Mouse (Mus musculus): ENCODE measurements around the gene Ropn1l. TPM values are rescaled to one million over a fixed set of nuclear protein-coding genes. Genes with fewer than 3 reads are reported as not detected.

The Ropn1l gene
- total and polyA plus RNA-seq, 3 experiments: 1.8 to 10.2 (median 4.2) TPM

DNA sequence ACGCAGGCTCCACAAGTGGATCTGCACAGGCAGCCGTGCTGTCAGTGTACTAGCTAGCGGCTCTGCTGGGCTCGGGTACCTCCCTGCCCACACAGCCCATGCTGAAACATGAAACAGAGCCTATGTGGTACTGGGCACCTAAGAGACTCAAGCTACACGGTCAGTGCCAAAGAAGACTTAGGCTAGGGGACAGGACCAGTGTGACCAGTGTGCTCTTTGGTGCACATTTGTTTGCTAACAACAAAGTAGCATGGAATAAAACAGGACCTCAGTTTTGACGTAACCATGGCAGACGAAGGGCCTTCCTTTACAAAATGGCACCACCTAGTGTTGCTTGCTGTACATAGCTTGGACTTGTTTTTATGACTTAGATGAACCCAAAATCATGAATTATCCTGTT, 6.4 kb downstream of the Ropn1l start:
- DNase-seq: peak; percentile 35

DNA sequence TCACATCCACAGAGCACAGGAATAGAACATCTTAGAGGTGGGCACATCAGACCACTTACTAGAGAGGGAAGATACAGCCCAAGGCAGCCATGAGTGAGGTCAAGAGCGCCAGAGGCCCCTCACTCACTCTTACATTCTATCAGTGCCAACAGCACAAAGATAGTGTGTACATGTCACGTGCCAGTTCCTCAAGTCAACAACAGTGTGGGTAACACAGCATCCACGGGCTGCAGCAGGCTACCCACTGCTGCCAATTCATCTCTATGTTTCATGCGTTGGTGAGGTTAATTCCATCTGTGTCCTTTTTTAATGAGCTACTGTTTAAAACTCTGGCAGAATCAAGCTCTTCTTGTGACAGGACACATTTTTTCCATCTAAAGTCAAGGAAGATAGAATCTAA, 10.8 kb downstream of the Ropn1l start:
- no peak for DNase-seq

DNA sequence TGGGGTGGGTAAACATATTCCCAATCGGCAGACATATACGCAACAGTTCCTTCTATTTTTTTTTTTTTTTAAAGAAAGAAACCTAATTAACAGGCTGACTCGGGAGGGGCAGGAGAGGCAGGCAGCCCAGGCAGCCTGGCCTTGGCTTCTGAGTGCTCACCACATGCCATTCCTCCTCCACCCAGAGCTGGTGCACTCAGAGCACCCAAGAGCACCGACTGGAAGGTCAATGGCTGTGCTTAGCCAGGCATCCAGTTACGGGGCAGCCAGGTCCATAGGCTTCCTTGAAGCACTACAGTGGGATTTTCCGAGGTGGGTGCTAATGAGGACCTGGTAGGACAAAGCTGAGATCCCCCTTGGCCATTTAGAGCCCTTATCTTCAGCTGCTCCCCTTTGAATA, 11.5 kb downstream of the Ropn1l start:
- DNase-seq: peak; percentile 37

DNA sequence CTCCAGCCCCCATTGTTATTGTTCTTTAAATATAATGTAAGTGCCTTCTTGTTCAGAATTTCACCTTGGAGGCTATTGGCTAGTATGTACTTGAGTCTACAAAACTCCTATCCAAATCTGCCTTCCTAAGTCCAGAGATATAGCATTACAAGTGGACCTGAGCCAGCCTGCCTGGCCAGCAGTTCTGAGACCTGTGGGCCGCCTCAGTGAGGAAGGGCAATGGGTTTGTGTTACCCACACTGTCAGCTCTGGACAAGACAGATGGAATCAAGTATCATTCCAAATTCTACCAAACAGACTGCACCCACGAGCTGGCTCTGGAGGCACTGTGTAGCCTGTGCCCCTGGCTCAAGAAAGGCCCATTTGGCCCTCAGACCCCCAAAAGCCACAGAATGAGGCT, 16.7 kb downstream of the Ropn1l start:
- no peak for DNase-seq

DNA sequence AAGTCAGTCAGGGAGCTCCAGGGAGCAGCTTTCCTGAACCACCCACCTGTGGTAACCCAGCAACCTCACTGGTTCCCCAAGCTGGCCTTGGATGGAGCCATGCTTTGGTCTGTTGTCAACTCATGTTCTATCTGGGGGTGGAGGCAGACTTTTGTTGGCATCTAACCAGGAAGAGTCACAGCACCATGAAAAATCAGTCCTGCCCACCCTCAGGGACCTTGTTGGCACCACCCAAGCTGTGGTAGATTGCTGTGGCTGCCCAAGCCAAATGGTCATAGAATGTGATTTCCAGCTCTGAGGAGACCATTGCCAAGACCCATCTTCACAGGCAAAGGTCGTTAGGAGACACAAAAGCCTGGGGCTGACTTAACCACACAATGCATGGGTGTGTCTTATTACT, 17.5 kb downstream of the Ropn1l start:
- DNase-seq: no peak

DNA sequence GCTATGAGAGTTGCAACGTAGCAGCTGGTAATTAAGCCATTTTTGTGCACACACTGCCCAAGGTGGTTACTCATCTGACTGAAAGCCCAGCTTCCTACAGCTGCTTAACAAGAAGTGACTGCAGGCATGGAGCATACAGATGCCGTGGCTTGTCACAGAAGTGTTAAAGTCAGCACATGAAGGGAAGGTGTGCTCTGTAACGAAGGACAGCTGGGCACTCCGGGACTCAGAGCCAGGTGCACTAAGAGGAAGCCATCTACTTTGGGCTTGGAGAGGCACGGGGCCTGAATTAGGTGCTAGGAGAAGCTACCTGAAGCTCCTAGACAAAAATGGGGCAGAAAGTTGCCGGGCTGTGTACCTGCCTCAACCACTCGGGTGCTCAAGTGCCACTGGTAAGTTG, 19.8 kb downstream of the Ropn1l start:
- no peak for DNase-seq

DNA sequence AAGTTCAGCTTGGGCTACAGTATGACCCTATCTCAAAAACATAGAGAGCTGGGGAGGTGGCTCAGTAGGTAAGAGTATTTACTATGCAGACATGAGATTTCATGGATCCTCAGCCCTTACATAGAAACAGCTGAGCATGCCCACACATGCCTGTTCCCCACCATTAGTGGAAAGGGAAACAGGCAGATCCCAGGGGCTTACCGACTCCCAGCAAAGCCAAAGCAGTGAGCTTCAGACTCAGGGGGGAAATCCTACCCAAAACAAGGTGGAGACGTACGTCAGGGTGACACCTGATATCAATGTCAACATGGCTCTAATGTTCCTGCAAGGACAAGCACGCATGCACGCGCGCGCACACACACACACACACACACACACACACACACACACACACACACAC, 21.7 kb downstream of the Ropn1l start:
- no peak for DNase-seq

DNA sequence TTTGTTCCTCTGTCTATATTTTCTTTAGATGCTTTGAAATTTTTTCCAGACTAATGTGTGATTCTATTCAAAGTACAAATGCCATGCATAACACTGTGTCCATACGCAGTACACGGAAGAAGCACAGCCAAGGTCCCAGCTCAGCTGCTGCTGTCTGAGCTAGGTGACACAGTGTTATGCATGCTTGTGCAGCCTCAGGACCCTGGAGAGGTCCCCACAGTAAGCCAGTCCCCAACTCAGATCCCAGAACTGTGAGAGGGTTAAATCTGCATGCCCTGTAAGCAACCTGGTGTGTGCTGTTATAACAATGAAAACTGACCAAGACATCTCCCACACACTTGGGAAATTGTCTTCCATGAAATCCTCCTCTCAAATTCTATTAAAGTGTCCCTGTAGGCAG, 23.5 kb downstream of the Ropn1l start:
- no peak for DNase-seq

DNA sequence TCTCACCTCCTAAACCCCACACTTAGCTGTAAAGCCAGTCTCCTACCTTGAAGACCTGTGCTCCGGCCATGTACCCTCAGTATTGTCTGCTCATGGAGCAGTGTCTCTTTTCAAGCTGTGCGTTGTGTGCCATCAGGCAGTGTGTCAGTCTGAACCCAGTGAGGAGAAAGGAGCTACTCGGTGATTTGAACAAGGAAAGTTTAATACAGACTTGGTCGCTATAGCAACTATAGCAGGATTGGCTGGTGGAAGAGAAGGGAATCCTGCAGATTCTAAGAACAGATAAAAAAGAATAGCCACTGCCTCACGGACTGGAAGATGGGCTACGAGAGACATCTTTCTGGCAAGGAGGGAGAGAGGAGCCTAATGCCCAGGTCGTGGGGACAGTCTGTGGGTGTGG, 24.1 kb downstream of the Ropn1l start:
- no peak for DNase-seq

DNA sequence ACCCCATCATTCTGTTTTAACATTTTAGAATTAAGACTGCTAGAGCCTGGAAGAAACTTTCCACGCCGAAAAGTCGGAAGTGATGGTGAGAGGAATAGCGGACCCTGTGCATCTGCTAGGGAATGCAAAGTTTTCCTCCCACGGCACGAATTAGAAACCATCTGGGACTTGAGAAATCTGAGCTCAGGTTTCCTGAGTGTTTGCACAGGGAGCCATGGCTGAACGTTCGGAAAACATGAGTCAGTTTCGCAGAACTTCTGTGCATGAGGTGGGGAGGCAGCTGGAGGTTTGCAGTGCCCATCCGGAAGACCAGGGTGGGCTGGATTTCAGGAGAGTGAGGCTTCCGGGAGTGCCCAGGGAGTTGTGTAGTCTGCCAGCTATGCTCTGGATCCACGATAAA, 25.0 kb downstream of the Ropn1l start:
- no peak for DNase-seq

DNA sequence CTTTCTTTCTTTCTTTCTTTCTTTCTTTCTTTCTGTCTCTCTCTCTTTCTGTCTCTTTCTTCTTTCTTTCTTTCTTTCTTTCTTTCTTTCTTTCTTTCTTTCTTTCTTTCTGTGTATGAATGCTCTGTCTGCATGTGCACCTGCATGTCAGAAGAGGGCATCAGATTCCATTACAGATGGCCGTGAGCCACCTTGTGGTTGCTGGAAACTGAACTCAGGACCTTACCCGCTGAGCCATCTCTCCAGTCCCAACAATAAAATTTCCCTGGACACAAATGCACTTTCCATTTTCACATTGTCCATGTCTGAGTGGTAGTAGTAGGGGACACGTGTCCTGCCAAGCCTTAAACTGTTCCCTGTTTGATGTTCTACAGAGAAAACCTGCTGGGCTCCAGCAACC, 26.1 kb downstream of the Ropn1l start:
- DNase-seq: no peak

DNA sequence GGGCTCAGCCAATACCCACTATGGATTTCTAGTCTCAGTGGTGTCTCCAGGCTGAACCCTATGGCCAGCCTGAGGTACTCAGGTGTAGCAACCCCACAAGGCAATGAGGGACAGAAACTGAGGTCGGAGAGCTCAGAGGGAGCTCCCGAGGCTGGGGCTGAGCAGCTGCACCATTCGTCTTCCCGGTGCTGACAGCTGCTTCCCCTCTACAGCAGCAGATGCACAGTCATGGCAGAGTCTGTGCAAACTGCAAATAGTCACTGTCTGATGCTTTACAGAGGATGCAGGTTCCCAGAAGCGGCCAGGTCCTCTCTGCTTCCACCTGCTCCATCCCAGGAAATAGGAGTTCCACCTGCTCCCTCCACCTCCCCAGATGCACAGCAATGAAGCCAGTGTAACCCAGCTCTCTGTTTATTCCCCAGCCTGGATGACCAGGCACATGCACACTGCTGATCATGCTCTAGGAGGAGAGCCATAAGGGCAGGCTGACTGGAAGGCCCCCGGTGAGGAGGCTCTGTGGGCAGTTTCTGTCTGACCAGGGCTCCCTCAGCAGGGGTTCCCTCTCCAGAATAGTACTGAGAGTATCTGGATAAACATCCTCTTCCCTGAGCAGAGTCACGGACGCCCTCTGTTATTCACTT, 27.4 kb downstream of the Ropn1l start:
- DNase-seq: no peak

DNA sequence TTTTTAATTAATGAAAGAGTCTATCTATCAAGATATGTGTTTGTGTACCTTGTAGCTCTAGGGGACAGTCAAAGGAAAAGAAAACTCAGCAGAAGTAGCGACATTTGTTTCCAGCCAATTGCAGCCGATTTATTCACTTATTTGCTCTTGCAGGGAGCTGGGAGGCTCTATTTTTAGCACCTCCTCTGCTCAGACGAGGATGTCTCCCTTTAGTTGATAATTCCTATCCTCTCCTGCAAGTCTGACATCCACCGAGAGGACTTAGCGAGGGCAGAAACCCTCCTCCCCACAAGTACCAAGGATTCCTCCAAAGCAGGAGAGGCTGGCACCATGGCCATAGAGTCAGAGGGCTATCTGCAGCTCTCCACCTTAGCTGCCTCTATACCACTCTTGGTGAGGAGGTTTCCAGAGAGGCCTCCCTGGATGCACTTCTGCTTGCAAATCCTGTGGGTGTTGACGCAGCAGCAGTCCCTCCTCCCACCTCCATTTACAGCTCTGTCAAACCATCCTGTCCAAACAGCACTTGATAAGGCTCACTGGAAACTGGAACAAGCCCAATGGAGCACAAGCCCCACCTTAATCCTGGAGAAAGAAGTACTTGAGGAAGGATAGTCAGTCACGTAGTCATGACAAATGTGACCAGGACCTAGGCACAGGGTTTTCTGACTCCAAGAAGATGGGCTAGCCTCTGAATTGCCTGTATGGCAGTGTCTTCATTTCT, 30.7 kb downstream of the Ropn1l start:
- DNase-seq: no peak

DNA sequence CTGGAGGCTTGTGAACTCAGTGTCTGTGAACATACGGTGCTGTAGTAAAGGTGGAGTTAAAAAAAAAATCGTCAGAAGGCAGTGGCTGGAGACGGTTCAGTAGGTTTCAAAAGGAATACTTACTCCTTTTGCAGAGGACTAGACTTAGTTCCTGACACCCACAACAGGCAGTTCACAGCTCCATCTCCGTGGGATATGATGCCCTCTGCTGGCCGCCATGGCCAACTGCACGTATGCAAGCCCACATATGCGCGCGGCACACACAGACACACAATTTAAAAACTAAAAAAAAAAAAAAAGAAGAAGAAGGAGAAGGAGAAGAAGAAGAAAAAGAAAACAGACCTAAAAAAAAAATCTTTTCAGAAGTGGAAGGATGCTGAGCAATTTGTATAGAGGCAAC, 34.5 kb downstream of the Ropn1l start:
- DNase-seq: peak; percentile 26

DNA sequence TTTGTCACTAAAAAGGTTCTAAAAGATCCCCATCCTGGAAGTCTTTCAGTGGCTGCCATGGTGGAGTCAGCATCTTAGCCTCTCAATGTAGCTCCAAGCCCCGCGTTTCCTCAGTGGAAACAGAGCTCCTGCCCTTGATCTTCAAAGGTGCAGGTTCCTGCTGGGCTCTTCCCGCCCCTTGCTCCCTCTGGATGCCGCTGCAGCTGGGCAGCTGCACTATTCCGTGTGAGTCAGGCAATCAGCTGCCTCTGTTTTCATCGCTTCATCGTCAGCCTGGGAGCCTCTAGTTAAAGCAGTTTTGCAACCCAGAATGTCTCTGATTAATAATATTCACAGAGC, 34.9 kb downstream of the Ropn1l start:
- DNase-seq: peak; percentile 8

DNA sequence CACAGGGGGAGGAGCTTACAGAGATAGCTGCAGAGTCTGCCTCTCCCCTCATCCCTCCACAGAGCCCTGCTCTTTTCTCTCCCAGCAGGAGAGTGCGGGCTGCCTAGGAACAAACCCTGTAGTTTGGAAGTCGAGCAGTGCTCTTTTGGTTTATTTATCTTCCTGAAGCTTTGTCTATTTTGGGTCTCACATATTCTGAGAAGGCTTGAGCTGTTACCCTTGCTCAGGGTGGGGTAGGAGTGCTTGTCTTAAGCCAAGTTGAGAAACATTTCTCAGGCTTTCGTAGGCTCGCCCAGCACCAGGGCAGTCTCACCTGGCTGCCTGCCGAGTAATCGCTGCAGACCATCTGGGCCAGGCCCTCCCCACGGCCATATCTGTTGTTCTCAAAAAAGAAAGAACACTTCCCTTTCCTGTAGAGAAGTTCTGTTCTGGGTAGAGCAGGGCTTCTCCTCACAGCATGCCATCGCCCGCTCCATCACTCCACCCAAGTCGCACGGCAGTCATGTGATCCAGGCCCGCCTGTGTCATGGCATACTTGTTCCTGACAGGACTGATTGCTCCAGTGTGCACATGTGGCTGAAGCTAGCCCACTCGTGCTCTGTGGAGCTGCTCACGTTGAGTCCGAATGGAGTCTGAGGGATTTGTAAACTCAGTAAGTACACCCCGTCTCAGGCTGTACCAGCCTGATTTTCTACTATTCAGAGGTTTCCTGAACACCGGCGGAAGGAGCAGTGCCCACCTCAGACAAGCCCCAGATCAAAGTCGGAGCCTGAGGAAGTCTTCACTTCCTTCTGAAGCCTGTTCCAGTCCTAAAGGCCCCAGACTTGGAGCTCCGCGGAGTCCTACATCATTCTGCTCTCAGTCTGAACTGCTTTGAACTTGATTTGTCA, 35.5 kb downstream of the Ropn1l start:
- peak; percentile 28 for DNase-seq

DNA sequence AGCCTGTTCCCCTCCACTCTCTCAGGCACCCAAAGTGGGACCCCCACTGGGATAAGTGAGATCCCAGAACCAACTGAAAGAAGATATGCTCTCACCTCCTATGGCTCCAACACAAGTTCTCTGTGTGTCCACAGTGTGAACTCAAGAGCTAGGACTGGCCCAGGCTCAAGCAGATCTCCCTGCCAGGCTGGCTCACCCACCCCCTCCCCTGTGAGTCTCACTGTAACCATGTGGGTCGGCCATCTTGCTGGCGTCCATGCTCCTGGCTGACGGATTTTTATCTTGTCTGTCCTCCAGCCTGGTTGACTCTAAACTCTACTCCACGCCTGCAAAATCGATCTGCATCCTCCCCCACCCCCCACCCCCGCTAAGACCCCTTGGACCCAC, 36.1 kb downstream of the Ropn1l start:
- DNase-seq: no peak

DNA sequence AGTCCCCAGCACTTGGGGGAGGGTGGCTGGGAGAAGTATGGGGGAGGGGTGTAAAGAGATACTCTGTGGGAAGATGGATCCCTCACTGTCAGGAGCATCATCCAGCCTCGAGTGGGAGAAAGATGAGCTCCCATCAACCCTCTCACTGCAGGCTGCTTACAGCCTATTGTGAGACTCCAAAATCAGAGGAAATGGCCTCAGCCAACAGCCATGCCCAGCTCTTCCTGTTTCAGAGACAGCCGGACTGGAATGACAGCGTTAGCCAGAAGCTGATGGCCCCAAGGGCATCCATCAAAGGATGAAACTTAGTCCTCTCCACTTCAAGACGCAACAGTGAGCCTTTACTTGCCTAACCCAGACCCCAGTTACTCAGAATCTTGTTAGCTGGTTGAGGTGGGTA, 38.4 kb downstream of the Ropn1l start:
- no peak for DNase-seq

DNA sequence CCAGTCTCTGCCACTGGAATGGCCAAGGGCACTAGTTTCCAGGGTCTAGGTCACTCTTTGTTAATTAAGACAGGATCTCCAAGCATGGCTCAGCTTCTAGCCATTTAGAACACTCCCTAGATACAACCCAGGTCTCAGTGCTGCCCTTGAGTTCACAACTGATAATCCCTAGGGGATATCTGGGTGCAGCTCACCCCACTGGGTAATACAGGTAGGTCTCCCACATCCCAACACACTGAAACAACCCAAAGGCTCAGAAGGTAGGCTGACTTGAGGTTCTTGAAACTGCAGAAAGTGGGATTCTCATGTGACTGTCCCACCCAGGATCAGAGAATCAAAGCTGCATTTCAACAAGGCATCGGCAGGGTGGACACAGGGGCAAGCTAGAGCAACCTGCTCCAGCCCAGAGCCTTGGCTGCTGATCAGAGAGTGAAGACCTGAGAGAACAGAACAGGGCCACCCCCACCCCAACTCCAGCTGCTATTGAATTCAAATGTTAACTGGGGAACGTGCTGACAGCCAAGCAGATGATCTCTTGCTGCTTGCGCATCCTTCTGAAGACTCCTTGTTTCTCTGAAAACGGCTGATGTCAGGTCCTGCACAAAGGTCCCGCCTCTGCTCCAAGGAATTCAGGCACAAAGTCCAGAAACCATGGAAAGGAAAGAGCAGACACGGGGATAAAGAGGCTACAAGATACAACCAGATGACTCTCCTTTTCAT, 39.2 kb downstream of the Ropn1l start:
- no peak for DNase-seq

DNA sequence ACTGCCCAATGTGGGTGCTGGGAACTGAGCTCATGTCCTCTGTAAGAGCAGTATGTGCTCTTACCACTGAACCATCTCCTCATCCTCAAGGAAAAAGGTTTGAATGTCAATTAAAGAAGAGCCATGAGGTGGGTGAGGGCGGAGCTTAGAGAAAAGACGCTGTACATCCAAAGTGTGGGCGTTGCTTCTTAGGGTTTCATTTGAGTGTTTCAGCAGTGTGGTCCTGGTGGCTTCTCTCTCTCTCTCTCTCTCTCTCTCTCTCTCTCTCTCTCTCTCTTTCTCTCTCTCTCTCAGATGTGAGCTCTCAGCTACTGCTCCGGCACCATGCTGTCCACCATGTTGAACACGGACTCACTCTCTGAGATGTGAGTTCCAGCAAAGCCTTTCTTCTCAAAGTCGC, 39.9 kb downstream of the Ropn1l start:
- DNase-seq: no peak

DNA sequence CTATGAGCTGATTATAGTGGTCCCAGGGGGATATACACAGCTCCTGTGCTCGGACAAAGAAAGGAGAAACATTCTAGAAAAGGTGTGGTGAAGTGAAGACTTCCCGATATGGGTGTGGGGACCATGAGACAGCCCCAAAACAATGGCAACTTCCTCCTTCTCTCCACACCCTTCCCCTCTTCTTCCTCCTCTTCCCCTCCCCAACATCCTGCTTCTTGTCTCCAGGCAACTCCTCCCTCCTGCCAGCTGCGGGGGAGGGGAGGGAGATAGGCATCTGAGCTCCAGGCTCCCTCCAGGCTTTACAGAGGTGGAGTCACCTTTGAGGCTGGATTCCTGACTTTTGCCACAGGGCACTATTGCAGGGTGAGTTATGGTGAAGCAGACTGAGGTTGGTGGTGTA, 40.6 kb downstream of the Ropn1l start:
- peak; percentile 17 for DNase-seq

DNA sequence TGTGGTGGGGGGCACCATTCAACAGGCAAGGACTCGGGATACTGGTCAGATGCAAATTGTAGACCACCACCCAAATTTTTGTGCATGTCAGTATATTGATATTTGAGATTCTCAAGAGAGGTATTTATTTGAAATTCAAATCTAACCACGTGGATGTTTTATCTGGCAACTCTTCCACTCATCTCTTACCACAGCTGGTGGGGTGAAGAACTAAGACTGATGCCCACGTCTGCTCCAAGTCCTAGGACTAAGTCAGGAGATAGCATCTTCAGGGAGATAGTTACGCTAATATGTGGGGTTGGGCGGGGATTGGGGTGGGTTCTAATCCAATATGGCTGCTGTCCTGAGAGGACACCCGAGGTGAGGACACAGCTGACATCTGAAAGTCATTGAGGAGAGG, 41.1 kb downstream of the Ropn1l start:
- DNase-seq: no peak

DNA sequence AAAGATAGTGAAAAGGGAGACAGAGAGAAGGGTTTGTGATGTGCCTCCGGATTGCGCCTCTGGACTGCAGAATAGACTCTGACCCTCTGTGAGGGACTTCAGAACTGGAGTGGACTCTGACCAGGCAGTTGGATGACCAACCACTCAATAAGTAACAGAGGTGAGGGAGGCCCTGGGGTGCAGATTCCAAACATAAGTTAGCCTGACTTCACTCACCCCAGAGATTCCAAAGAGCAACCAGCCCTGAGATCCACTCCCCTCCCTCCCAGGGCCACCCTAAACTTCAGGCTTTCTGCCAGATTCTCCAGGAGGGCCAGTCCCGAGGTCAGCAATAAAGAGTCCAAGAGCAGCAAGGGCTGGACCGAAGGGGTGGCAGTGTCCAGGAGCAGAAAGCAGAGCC, 46.0 kb downstream of the Ropn1l start:
- no peak for DNase-seq
